Mouse (Mus musculus) ES-E14 (cell line): Measurements from ENCODE around the gene Idh3b.

ENCODE experiments used
- CHD2 ChIP-seq: IDR thresholded peaks from 2 replicates; pipeline ENCODE4 v1.6.1; 2014; ENCODE audit warnings: mild to moderate bottlenecking, low read depth, low read length, inconsistent platforms
- MAFK ChIP-seq: IDR thresholded peaks from 2 replicates; pipeline ENCODE4 v1.6.1; 2014; ENCODE audit warnings: mild to moderate bottlenecking, low read depth, low read length, inconsistent platforms; ENCODE audit not compliant: insufficient read depth
- ZNF384 ChIP-seq: IDR thresholded peaks from 2 replicates; pipeline ENCODE4 v1.6.1; 2012; ENCODE audit warnings: low read depth, low read length, inconsistent platforms

DNA sequence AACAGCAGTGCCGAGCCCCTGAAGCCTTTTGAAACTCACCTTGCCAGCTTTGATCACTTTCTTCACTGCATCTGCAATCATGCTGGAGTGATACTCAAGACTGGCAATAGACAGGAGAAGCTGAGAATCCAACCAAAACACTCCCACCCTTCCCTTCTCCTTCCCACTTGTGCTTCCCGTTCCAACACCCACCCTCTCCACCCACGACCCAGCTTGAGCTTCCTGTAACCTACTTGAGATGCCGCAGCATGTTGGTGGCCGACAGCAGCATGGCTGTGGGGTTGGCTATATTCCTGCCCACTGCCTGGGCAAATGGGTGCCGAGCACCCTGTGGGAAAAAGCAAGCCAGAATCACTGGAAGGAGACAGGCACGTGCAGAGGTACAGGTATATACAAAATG is 4.1 kb downstream of the Idh3b start:
- TF ChIP-seq MAFK (no peak), CHD2 (no peak), ZNF384 (no peak)
